16 mouse cellular contexts compared by ENCODE assay signal in genomic region chr8:120482015-120482689, GRCm38 (mm10).
A peak's percentile ranks its signal among the peaks of the same experiment; 100 is the strongest.
DNase-seq lines count a peak whose midpoint lies in the region; ATAC-seq lines count a peak whose summit lies in the region.
"Had no signal": no experiment of that assay in that cellular context is flagged by ENCODE, and none has a peak within 500 bp of the region (broad histone marks: within the 10 kb centered on the region; RNA-seq: fewer than 3 reads in every experiment).

No protein-coding gene starts in this region.

- peak overlapping the region; percentile 29 for H3K27ac ChIP-seq in midbrain, embryonic 10.5 days (replicated peaks)
- H3K27ac ChIP-seq in midbrain, embryonic 13.5 days = no peak overlapping the region
- H3K27ac ChIP-seq: forebrain, embryonic 13.5 days; hindbrain, embryonic 12.5 days; limb, embryonic 15.5 days; neural tube, embryonic 13.5 days; stomach, postnatal 0 days had no signal

- H3K27me3 ChIP-seq in midbrain, embryonic 10.5 days (ENCODE audit: low read depth, poor library complexity, severe bottlenecking) = peaks cover 48% of the 10 kb centered on the region
- peaks cover 6% of the 10 kb centered on the region; the same call in 1 of the 2 replicates for H3K27me3 ChIP-seq in midbrain, embryonic 13.5 days
- H3K27me3 ChIP-seq: forebrain, embryonic 13.5 days; neural tube, embryonic 13.5 days had no signal

- H3K4me2 ChIP-seq in midbrain, embryonic 13.5 days (replicated peaks) = no peak overlapping the region
- H3K4me2 ChIP-seq: forebrain, embryonic 13.5 days; hindbrain, embryonic 12.5 days; limb, embryonic 15.5 days; midbrain, embryonic 11.5 days; neural tube, embryonic 13.5 days had no signal

- H3K9ac ChIP-seq in midbrain, embryonic 13.5 days (replicated peaks) = no peak overlapping the region
- H3K9ac ChIP-seq: forebrain, embryonic 13.5 days; limb, embryonic 15.5 days; neural tube, embryonic 13.5 days had no signal

- WGBS in midbrain, embryonic 10.5 days = 74% methylated on average over 9 of the region's 9 CpGs
- 85% methylated on average over 9 of the region's 9 CpGs for WGBS in midbrain, embryonic 13.5 days

- peaks cover 81% of the 10 kb centered on the region for H3K4me1 ChIP-seq in midbrain, embryonic 10.5 days
- peaks cover 59% of the 10 kb centered on the region for H3K4me1 ChIP-seq in midbrain, embryonic 13.5 days (replicated peaks)

- H3K36me3 ChIP-seq in midbrain, embryonic 10.5 days = no peaks in the 10 kb centered on the region
- H3K36me3 ChIP-seq in midbrain, embryonic 13.5 days = no peaks in the 10 kb centered on the region
- H3K36me3 ChIP-seq: hindbrain, embryonic 12.5 days; limb, embryonic 15.5 days; neural tube, embryonic 13.5 days had no signal

- no peak overlapping the region for H3K4me3 ChIP-seq in midbrain, embryonic 10.5 days
- H3K4me3 ChIP-seq in midbrain, embryonic 13.5 days (replicated peaks) = no peak overlapping the region
- H3K4me3 ChIP-seq: forebrain, embryonic 13.5 days; hindbrain, embryonic 12.5 days; limb, embryonic 15.5 days; neural tube, embryonic 13.5 days had no signal

- DNase-seq in embryo, embryonic 10 days (ENCODE audit: low spot score) = peak; percentile 70
- no peak for DNase-seq in embryo, embryonic 11 days
- DNase-seq in kidney, adult 18-20 months = peak; percentile 34
- no peak for DNase-seq in kidney, postnatal 14 days
- DNase-seq in midbrain, embryonic 10.5 days (ENCODE audit: low spot score) = no peak
- no peak for DNase-seq in gastrocnemius, postnatal 4 days (ENCODE audit: low spot score in 2 of 2)
- DNase-seq in spleen, adult 18-20 months = no peak
- DNase-seq: lung, postnatal 14 days; right cerebral cortex, postnatal 14 days had no signal

- no peaks in the 10 kb centered on the region for H3K9me3 ChIP-seq in midbrain, embryonic 10.5 days (replicated peaks)
- H3K9me3 ChIP-seq in midbrain, embryonic 13.5 days = no peaks in the 10 kb centered on the region
- H3K9me3 ChIP-seq: forebrain, embryonic 13.5 days; hindbrain, embryonic 12.5 days; limb, embryonic 15.5 days; neural tube, embryonic 13.5 days had no signal

- no peak for ATAC-seq in midbrain, embryonic 13.5 days
- ATAC-seq: forebrain, embryonic 13.5 days had no signal

Comparison
In these comparisons a context has a peak if more than half of its experiments do, and no peak if none do; other contexts are left out.
1. DNase-seq: peak in embryo, embryonic 10 days (single experiment) and kidney, adult 18-20 months (single experiment); none in embryo, embryonic 11 days (single experiment), kidney, postnatal 14 days (single experiment), midbrain, embryonic 10.5 days (single experiment), gastrocnemius, postnatal 4 days (0 of 2) and spleen, adult 18-20 months (0 of 2).